Mouse (Mus musculus) A20 (cell line): ENCODE results near the gene Olfr820.
"Not testable (repeated sequence)": the region's sequence is repeated elsewhere in the genome, so short reads cannot be mapped to it uniquely, and the experiment has no call there.

Source experiments
- DNase-seq: peaks from one replicate; pipeline ENCODE4 v3.0.0-alpha.2; 2011; ENCODE audit warnings: low read depth, low spot score

Olfr820 gene

DNA sequence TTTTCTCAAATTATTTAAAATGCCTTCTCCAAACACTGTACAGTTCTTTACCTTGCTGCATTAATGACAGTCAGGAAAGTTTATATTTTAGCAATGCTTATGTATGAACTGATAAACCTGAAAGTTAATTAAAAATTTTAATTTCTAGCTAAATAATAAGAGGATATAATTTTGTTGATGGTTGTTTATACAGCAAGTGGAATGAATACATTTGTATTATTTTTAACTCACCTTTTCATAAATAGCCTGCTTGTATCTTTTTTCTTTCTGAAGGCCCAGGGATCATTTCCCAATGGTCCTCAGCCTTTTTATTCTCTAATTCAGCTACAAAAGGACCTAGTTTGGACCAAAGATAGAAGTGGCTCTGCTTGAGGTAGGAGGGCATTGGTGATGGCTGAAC is at the start of gene Olfr820:
Gene Olfr820, plus strand, starts transcription at position 301 of the 400 bp plus-strand sequence.
- no peak for DNase-seq

DNA sequence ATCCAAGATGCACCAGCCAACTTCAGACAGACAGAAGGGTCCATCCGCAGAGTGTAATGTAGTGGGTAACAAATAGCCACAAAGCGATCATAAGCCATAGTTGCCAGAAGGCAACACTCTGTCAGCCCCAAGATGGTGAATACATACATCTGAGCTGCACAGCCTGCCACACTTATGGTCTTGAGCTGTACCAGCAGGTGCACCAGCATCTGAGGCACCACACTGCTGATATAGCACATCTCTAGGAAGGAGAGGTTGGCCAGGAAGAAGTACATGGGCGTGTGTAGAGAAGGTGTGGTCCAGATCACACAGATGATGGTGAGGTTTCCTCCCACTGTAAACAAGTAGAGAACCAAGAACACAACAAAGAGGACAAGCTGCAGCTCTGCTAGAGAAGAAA is 46.2 kb upstream of the Olfr820 start:
- not testable (repeated sequence) for DNase-seq

DNA sequence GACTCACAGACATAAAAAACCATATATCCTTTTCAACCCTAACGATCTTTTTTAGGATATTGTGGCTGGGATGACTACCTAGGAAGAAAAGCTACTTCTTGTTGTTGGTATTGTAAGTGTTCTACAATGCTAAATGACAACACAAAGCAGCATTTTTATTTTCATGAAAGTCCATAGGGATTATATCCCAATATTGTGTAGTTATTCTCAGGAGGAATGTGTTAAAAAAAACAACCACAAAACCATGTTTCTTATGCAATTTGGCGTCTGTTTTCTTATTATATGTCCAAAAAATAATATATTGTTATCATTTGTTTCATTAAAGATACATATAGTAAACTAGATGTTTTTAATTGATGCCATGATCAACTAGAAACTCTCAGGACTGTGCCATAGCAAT is 45.3 kb upstream of the Olfr820 start, which contains the start of gene Olfr819:
Gene Olfr819, minus strand, starts transcription at position 101 of the 400 bp plus-strand sequence.
- DNase-seq: not testable (repeated sequence)

DNA sequence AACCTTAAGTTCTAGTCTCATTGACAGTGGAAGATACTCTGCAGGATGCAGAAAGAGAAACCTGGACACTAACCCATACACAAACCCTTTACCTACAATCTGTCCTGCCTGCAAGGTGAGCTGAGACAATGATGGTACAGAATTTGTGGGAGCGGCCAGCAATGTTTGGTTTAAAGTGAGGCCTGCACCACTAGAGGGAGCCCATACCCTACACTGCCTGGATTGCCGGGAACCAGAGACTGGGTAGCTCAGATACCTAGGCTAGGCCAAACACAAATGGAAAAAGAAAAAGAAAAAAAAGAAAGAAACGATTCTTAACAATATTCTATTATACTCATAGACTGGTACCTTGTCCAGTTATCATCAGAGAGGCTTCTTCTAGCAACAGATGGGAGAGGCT is 39.4 kb upstream of the Olfr820 start:
- not testable (repeated sequence) for DNase-seq

DNA sequence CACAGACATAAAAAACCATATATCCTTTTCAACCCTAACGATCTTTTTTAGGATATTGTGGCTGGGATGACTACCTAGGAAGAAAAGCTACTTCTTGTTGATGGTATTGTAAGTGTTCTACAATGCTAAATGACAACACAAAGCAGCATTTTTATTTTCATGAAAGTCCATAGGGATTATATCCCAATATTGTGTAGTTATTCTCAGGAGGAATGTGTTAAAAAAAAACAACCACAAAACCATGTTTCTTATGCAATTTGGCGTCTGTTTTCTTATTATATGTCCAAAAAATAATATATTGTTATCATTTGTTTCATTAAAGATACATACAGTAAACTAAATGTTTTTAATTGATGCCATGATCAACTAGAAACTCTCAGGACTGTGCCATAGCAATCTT is 36.4 kb upstream of the Olfr820 start, which contains the start of gene Olfr247:
Gene Olfr247, minus strand, starts transcription at position 101 of the 400 bp plus-strand sequence.
- DNase-seq: not testable (repeated sequence)

DNA sequence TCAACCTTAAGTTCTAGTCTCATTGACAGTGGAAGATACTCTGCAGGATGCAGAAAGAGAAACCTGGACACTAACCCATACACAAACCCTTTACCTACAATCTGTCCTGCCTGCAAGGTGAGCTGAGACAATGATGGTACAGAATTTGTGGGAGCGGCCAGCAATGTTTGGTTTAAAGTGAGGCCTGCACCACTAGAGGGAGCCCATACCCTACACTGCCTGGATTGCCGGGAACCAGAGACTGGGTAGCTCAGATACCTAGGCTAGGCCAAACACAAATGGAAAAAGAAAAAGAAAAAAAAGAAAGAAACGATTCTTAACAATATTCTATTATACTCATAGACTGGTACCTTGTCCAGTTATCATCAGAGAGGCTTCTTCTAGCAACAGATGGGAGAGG is 30.6 kb upstream of the Olfr820 start:
- not testable (repeated sequence) for DNase-seq

DNA sequence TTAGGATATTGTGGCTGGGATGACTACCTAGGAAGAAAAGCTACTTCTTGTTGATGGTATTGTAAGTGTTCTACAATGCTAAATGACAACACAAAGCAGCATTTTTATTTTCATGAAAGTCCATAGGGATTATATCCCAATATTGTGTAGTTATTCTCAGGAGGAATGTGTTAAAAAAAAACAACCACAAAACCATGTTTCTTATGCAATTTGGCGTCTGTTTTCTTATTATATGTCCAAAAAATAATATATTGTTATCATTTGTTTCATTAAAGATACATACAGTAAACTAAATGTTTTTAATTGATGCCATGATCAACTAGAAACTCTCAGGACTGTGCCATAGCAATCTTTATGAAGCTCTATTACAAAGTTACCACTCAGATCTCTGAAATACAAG is 27.5 kb upstream of the Olfr820 start, which contains the start of gene Gm10310:
Gene Gm10310, minus strand, starts transcription at position 101 of the 400 bp plus-strand sequence.
- DNase-seq: not testable (repeated sequence)

DNA sequence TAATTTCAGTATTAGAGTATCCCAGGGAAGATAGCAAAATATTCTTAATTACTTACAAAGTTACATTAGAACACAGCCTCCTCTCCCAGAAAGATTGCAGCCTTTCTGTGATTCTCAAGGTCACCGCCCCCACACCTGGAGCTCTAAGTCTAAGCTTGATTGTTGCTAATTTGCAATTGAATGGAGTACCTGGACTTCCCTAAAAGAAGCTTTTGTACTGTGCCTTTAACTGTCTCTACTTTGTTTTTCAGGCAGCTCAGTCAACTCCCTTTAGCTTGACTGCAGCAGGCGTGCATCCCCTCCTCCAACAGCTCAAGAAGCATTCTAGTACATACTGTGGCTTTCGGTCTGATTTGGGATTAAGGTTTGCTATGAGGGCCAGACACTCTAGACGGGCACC is 8.3 kb upstream of the Olfr820 start:
- DNase-seq: not testable (repeated sequence)

DNA sequence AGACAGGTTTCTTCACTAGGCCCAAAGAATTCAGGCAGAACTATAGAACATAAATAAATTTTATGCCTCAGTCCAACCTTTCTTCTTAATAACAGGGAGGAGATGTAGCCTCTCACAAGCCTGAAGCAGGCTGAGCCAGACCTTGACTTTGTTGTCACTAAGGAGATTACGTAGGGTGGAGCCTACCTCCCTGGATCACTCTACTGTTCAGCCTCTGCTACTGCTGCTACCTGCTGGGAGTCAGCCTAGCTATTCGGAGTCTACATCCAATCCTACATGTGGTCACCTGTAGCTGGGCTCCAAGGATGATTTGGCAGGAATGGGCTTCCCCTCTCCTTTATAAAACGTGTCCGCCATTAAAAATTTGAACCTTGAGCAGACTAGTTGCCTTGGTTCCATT is 7.1 kb upstream of the Olfr820 start:
- DNase-seq: not testable (repeated sequence)

DNA sequence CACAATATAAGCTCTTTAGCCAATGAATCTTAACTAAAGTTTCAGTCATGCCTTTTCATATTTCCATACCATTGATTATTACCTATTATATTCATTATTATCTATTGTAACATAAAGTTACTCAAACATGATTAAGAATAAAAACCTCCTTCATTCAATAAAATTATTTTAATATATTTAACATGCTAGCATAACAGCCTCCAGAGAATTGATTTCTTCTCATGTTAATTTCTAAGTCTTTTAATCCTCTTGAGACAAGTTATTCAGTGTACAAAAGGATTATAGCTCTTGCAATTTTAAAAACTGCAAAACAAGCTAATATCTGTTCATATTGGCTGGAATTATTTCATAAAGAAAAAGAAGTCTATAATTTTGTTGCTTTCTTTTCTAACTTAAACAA is 17.6 kb downstream of the Olfr820 start, which contains the start of gene Olfr821:
Gene Olfr821, plus strand, starts transcription at position 301 of the 400 bp plus-strand sequence.
- DNase-seq: no peak

DNA sequence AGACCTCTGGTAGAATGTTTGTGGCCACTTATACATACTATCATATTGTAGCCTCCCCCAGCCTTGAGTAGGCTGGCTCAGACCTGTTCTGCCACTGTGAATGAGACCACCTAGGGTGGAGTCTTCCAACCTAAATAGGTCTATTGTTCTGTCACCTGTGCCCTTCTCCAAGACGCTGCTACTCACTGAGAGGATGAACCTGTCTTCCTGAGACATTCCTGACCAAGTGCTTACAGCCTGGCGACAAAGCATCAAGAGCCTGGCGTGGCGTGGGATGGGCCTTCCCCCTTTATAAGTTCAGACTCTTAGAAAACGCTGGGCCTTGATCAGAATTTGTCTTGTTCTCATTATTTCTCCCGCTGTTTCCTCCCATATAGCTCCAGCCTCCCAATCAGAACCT is 24.7 kb downstream of the Olfr820 start:
- no peak for DNase-seq
